Comparison of ENCODE assay signal across 10 mouse cellular contexts in the genomic region with DNA sequence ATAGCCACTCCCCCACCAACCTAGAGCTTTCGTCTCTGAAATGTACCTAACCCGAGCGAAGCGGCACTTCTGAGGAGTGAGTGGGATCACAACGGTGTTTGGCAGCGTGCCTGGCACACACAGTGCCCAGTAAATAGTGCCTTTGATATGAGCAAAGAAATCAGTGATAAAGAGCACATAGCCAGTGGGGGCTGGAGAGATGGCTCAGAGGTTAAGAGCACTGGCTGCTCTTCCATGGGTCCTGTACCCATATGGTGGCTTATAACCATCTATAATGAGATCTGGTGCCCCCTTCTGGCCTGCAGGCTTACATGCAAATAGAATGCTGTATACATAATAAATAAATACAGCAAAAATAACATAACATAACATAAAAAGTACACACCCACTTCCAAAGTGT. TPM values are rescaled to one million over a fixed set of nuclear protein-coding genes. Genes with fewer than 3 reads are reported as not detected.
DNase-seq lines count a peak whose midpoint lies in the region; ATAC-seq lines count a peak whose summit lies in the region.
"Had no signal": no experiment of that assay in that cellular context is flagged by ENCODE, and none has a peak within 500 bp of the region (broad histone marks: within the 10 kb centered on the region; RNA-seq: fewer than 3 reads in every experiment).

No protein-coding gene starts in this region.

- no peak overlapping the region for H3K4me3 ChIP-seq in liver, embryonic 13.5 days (replicated peaks)
- no peak overlapping the region for H3K4me3 ChIP-seq in liver, embryonic 12.5 days
- H3K4me3 ChIP-seq in neural tube, embryonic 15.5 days (replicated peaks): no peak overlapping the region

- no peak overlapping the region for H3K27ac ChIP-seq in liver, embryonic 13.5 days
- no peak overlapping the region for H3K27ac ChIP-seq in liver, embryonic 12.5 days
- H3K27ac ChIP-seq in neural tube, embryonic 15.5 days (replicated peaks): peak overlapping the region; percentile 45; the same call in 1 of the 2 replicates

- no peaks in the 10 kb centered on the region for H3K36me3 ChIP-seq in liver, embryonic 13.5 days
- no peaks in the 10 kb centered on the region for H3K36me3 ChIP-seq in liver, embryonic 12.5 days
- H3K36me3 ChIP-seq in neural tube, embryonic 15.5 days: no peaks in the 10 kb centered on the region
- H3K36me3 ChIP-seq: G1E had no signal

- no peak overlapping the region for H3K9ac ChIP-seq in liver, embryonic 13.5 days
- no peak overlapping the region for H3K9ac ChIP-seq in liver, embryonic 12.5 days
- H3K9ac ChIP-seq in neural tube, embryonic 15.5 days (replicated peaks): no peak overlapping the region

- no peak overlapping the region for H3K4me2 ChIP-seq in liver, embryonic 13.5 days
- H3K4me2 ChIP-seq in liver, embryonic 12.5 days: no peak overlapping the region
- no peak overlapping the region for H3K4me2 ChIP-seq in neural tube, embryonic 15.5 days

- peaks cover 42% of the 10 kb centered on the region for H3K27me3 ChIP-seq in liver, embryonic 13.5 days
- peaks cover 46% of the 10 kb centered on the region for H3K27me3 ChIP-seq in liver, embryonic 12.5 days (replicated peaks)
- no peaks in the 10 kb centered on the region for H3K27me3 ChIP-seq in neural tube, embryonic 15.5 days (replicated peaks)

- peak; percentile 45 to 49 for DNase-seq in cerebellum, adult 18-20 months
- DNase-seq in liver, embryonic 13.5 days: peak; percentile 18
- peak; percentile 55 to 62 for DNase-seq in cerebellum, postnatal 10 days
- peak; percentile 39 to 58 for DNase-seq in kidney, postnatal 25 days
- DNase-seq in yolk sac, embryonic 10.5 days (ENCODE audit: low spot score): no peak

- no peaks in the 10 kb centered on the region for H3K9me3 ChIP-seq in liver, embryonic 13.5 days (replicated peaks)
- no peaks in the 10 kb centered on the region for H3K9me3 ChIP-seq in liver, embryonic 12.5 days (replicated peaks)
- H3K9me3 ChIP-seq in neural tube, embryonic 15.5 days (replicated peaks): no peaks in the 10 kb centered on the region
- H3K9me3 ChIP-seq: megakaryocyte, embryonic 14.5 days had no signal

- peaks cover 17% of the 10 kb centered on the region for H3K4me1 ChIP-seq in liver, embryonic 13.5 days (replicated peaks)
- H3K4me1 ChIP-seq in liver, embryonic 12.5 days: peaks cover 15% of the 10 kb centered on the region
- peaks cover 35% of the 10 kb centered on the region for H3K4me1 ChIP-seq in neural tube, embryonic 15.5 days

- no peak for ATAC-seq in cerebellum, adult (ENCODE audit: insufficient number of reproducible peaks, low FRiP score, low TSS enrichment)
- no peak for ATAC-seq in liver, embryonic 13.5 days (ENCODE audit: low read depth)
- ATAC-seq in liver, embryonic 12.5 days: no peak
- ATAC-seq in neural tube, embryonic 15.5 days (ENCODE audit: low FRiP score): no peak

- 65% methylated on average over 6 of the region's 6 CpGs for WGBS in liver, embryonic 13.5 days (ENCODE audit: insufficient replicate concordance)
- 62% methylated on average over 6 of the region's 6 CpGs for WGBS in liver, embryonic 12.5 days (ENCODE audit: insufficient replicate concordance)
- WGBS in neural tube, embryonic 15.5 days: 67% methylated on average over 6 of the region's 6 CpGs

RNA-seq across cellular contexts. Expression of gene Arl4c, which starts 3.0 kb away (rescaled TPM):
- 0.79 and 0.83 TPM in 2 replicates for polyA plus RNA-seq in liver, embryonic 13.5 days (2015; fragmentation: Nextera tagmentation; extraction: Ambion mirVana)
- 1.8 and 2.3 TPM in 2 replicates for polyA plus RNA-seq in liver, embryonic 12.5 days (2016; fragmentation: Nextera tagmentation; extraction: Ambion mirVana)
- 38.1 and 43.5 TPM in 2 replicates for polyA plus RNA-seq in neural tube, embryonic 15.5 days (2015; fragmentation: Nextera tagmentation; extraction: Ambion mirVana)
- polyA plus RNA-seq: G1E had no signal

Comparison
In these comparisons a context has a peak if more than half of its experiments do, and no peak if none do; other contexts are left out.
1. RNA of gene Arl4c, which starts 3.0 kb away (polyA plus RNA-seq): 38.1 to 43.5 TPM in neural tube, embryonic 15.5 days; 1.8 to 2.3 TPM in liver, embryonic 12.5 days and 0.79 to 0.83 TPM in liver, embryonic 13.5 days; every median in the first group is over 10 times any median in the second.